Mouse (Mus musculus): Measurements from ENCODE around the gene Slc9a3r1. TPM values are rescaled to one million over a fixed set of nuclear protein-coding genes. Genes with fewer than 3 reads are reported as not detected.

Gene Slc9a3r1
- polyA plus RNA-seq, 1 experiment from 2014 or later, result 98.7 TPM

DNA sequence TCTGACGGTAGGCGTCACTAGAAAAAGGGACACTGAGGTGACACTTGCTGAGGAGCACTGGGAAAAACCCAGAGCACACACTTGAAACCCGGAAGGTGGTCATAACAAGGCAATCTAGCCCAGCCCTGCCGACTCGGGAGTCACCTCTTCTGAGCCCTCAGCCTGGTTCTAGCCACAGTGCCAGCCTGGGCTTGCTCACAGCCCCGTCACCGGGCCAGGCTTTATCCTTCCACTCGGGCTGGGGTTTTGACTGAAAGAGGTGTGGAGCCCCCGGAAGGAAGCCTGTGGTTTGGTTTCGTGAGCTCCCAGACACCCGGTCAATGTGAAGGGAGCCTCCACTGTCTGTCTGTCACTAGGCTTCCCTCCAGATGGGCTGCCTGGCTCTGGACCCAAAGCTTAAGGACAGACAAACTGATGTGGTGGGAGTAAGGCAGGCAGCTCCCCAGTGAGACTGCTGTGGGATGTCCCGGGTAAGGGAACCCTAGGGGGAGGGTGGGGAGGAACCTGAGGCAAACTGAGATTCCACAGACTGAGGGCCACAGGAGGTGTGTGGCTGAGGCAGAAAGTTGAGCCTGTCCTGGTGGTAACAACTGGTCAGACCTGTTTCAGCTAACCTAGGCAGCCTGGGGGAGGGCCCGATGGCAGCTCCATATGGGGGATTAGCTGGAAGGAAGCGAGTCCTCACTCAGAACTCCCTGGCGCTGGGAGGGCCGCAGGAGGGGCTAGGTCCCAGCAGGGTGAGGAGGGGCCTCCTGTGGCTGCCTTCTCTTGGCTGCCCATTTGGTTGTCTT is 10.6 kb downstream of the Slc9a3r1 start:
- DNase-seq (ENCODE audit: low read depth, low spot score) (no peak), ATAC-seq (peak; percentile 25)
- TF ChIP-seq CTCF (IDR thresholded peaks at IDR 0.05), result no peak
- in situ Hi-C loops (cut with MboI; ENCODE audit: low pct_unique_long_range_greater_than_20kb), result no loop called here
- POLR2A ChIA-PET, result interaction anchor here (0.6 kb wide), 1 partner anchor 302 kb away, joined by 6 read pairs; no protein-coding TSS in a partner anchor
- CTCF ChIA-PET, result interaction anchor here (0.7 kb wide), 2 partner anchors 9 to 10 kb away, joined by 3 read pairs; no protein-coding TSS in a partner anchor
- H3K27me3 ChIP-seq, result no peaks in the 10 kb centered on the region

DNA sequence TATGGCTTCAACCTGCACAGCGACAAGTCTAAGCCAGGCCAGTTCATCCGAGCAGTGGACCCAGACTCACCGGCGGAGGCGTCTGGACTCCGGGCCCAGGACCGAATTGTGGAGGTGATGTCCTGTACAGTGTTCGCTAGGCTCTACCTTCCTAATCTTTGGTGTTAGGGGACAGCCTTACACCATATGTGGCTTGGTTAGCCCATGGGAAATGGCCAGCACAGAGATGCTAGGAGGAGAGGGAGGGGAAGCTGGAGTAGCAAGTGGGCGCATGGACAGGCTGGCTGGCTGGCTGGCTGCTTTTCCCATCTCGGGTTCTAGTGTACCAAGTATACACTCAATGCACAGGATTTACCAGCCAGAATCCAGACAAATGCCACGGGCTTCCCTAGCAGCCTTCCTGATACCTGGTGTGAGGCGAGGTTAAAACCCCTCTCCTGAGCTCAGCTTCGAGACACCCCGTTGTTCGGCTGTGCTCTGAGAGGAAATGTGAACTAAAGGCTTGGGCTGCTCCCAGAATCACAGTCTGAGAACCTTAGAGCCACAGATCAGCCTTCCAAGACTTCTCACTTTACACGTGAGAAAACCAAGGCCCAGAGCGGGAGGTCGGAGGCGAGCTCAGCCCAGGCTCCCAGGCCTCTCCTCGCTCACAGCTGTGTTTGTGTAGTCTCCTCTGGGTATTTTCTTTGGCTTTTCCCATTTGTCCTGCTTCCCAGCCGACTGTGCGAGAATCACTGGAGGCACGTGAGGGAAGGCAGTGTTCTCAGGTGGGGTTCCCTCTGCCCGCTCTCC is 13.5 kb downstream of the Slc9a3r1 start:
- in situ Hi-C loops (cut with MboI; ENCODE audit: low pct_unique_long_range_greater_than_20kb), result no loop called here
- ChIA-PET POLR2A (no interaction called here), CTCF (interaction anchor here (1.3 kb wide), 1 partner anchor 16 kb away, joined by 6 read pairs; no protein-coding TSS in a partner anchor)
- no peak for ATAC-seq
- TF ChIP-seq CTCF (IDR thresholded peaks at IDR 0.05), result no peak
- no peak for DNase-seq (ENCODE audit: low read depth, low spot score)
- H3K27me3 ChIP-seq, result no peaks in the 10 kb centered on the region

DNA sequence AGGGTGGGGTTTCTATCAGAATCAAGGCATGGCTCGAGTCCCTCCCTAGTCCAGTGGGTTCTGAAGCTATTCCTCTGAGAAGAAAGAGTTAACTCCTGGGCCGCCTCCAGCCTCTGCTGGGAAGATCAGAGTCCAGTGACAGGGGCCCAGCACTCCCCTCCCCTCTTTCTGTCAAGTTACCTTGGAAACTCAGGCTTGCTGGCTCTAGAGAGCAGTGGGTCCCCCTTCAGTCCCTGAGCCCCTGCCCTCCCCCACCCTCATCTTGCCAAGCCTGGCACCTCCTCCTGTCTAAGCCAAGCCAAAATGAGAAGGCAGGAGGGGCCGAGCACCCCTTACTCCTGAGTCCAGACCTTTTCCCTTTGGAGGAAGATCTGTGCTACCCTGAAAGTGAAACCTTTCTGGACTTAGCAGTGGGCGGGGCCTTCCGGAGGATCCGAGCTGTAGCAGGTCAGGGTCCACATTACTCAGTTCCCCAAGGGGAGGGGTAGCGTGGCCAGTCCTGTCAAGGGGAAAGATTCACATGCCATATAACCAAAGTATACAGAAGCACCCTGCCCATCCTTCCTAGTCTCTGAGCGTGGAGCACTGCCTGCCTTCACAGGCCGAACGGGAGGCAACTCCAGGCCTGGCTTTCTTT is 14.5 kb downstream of the Slc9a3r1 start:
- ATAC-seq, result no peak
- ChIA-PET CTCF (interaction anchor here (1.1 kb wide), 1 partner anchor 16 kb away, joined by 3 read pairs; no protein-coding TSS in a partner anchor), POLR2A (interaction anchor here (1.2 kb wide), 1 partner anchor 14 kb away, joined by 3 read pairs; no protein-coding TSS in a partner anchor)
- DNase-seq (ENCODE audit: low read depth, low spot score), result no peak
- no peaks in the 10 kb centered on the region for H3K27me3 ChIP-seq
- no peak for TF ChIP-seq CTCF (IDR thresholded peaks at IDR 0.05)
- in situ Hi-C loops (cut with MboI; ENCODE audit: low pct_unique_long_range_greater_than_20kb), result no loop called here

DNA sequence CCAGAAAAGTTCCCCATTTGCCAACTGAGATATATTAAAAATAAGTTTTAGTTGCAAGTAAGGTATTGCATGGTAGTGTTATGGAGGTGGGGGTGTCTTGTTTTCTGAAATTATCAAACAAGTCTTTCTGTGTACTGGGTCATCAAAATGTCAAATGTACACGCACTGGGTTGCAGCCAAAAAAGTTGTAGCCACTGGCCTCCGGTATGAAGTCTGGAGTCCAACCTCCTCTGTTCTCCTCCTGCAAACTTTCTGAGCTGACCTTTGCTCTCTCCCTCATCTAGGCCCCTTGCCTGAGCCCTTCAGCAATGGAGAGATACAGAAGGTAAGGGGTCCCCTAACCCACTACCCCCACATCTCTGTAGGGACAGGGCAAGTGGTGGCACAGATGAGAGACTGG is 15.6 kb downstream of the Slc9a3r1 start:
- ChIA-PET CTCF (interaction anchor here (1.1 to 1.2 kb wide), 2 partner anchors 15 to 17 kb away, joined by 3 to 4 read pairs; no protein-coding TSS in a partner anchor), POLR2A (interaction anchor here (1.2 kb wide), 1 partner anchor 15 kb away, joined by 3 read pairs; no protein-coding TSS in a partner anchor)
- no peak for DNase-seq (ENCODE audit: low read depth, low spot score)
- no peak for TF ChIP-seq CTCF (IDR thresholded peaks at IDR 0.05)
- in situ Hi-C loops (cut with MboI; ENCODE audit: low pct_unique_long_range_greater_than_20kb), result no loop called here
- no peaks in the 10 kb centered on the region for H3K27me3 ChIP-seq
- no peak for ATAC-seq

DNA sequence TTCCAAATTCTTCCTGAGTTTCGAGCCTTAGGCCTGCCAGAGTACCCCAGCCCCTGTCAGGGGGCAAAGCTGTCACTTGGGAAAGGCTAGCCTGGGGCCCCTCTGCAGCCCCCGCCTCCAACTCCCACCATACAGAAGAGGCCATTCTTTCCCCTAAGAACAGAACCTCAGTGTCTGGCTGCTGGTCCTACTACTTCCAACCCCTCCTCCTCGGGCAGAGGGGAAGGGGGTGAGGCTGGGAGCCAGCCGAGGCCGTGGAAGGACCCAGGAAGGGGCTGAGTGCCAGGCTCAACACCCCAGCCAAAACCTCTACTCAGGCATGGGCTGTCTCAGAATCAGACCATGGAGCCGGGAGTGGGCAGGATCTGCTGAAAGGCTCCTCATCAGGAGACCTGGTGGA is 16.1 kb downstream of the Slc9a3r1 start:
- in situ Hi-C loops (cut with MboI; ENCODE audit: low pct_unique_long_range_greater_than_20kb), result no loop called here
- CTCF ChIA-PET, result interaction anchor here (0.9 to 1.2 kb wide), 3 partner anchors 15 to 18 kb away, joined by 3 to 4 read pairs (median 4); no protein-coding TSS in a partner anchor
- no peak for TF ChIP-seq CTCF (IDR thresholded peaks at IDR 0.05)
- H3K27me3 ChIP-seq, result no peaks in the 10 kb centered on the region
- DNase-seq (ENCODE audit: low read depth, low spot score), result no peak
- POLR2A ChIA-PET, result interaction anchor here (1.2 kb wide), 1 partner anchor 15 kb away, joined by 3 read pairs; no protein-coding TSS in a partner anchor
- ATAC-seq, result no peak

DNA sequence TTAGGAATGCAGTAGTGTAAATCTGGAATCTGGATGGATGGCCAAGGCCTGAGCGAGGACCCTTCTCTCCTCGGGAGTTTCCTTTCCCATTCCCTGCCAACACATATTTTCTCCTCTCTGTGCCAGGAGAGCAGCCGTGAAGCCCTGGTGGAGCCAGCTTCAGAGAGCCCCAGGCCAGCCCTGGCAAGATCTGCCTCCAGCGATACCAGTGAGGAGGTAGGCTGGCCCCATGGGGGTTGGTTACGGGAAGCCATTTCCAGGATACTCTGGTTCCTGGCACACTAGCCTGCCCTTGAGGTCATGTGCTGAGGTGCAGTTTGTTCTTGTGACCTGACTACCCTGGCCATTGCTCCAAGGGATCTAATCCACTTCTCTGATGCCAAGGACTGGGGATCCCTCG is 16.7 kb downstream of the Slc9a3r1 start:
- TF ChIP-seq CTCF (IDR thresholded peaks at IDR 0.05), result no peak
- POLR2A ChIA-PET, result no interaction called here
- DNase-seq (ENCODE audit: low read depth, low spot score) (no peak), ATAC-seq (no peak)
- CTCF ChIA-PET, result interaction anchor here (0.9 kb wide), 1 partner anchor 19 kb away, joined by 4 read pairs; no protein-coding TSS in a partner anchor
- H3K27me3 ChIP-seq, result no peaks in the 10 kb centered on the region
- in situ Hi-C loops (cut with MboI; ENCODE audit: low pct_unique_long_range_greater_than_20kb), result no loop called here

DNA sequence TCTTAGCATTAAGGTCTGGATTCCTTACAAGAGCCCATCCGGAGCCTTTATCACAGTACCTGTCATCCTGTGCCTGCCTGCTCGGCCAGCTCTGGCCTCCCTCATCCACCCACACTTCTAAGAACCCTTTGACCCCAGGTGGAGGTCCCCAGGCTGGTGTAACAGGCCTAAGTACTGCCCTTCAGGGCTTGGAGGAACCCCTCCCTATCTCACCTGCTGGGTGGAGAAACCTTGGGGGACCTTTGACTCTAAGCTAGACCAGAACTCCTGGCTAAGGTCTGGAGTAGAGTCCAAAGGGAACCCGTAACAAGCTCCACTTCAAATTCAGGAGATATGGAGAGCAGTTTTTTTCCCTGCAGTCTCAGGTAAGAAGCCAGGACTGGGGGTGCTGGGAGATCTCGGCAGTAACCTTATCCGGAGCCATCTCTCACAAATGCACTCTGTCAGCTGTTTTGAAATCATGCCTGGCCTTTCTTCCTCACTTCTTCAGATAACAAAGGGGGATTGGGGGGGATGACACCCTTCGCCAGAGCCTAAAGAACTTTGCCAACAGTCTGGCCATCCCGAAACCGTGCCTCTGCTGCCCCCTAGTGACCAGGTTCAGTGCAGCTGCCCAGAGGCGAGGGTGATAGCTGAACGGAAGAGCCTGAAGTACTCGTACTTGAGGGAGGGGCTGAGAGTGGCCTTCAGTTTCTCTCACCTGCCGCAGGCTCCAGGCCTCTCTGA is 18.9 kb downstream of the Slc9a3r1 start:
- H3K27me3 ChIP-seq, result no peaks in the 10 kb centered on the region
- CTCF ChIA-PET, result interaction anchor here (0.7 to 6.1 kb wide), 10 partner anchors 8 to 98 kb away, joined by 3 to 74 read pairs (median 4); partner anchors contain the start of gene Slc9a3r1
- ATAC-seq (peak; percentile 38), DNase-seq (ENCODE audit: low read depth, low spot score) (no peak)
- in situ Hi-C loops (cut with MboI; ENCODE audit: low pct_unique_long_range_greater_than_20kb), result no loop called here
- POLR2A ChIA-PET, result interaction anchor here (0.8 to 2.0 kb wide), 3 partner anchors 15 to 20 kb away, joined by 3 to 16 read pairs (median 6); partner anchors contain the start of gene Slc9a3r1
- TF ChIP-seq CTCF (IDR thresholded peaks at IDR 0.05), result no peak

DNA sequence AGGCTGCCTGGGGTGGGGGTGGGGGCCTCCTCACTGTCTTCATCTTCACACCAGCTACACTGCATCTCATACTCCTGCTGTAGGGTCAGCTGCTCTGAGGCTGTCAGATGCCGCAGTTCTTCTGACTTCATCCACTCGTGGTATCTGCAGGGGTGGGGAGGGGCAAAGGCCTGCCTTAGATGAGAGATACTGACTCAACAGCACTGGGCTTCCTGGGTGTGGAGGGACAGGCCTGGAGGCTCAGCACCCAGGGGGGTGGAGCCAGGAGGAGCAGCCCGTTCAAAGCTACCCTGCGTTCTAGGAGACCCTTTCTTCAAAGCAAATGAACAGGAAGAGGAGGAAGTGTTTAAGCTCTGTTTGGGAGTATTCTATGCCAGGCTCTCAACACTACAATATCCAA is 21.8 kb downstream of the Slc9a3r1 start:
- ChIA-PET POLR2A (interaction anchor here (1.4 to 1.9 kb wide), 3 partner anchors 10 to 25 kb away, joined by 4 to 10 read pairs (median 5); partner anchors contain the start of gene Slc9a3r1), CTCF (interaction anchor here (1.3 to 6.1 kb wide), 2 partner anchors 17 to 23 kb away, joined by 3 to 74 read pairs; partner anchors contain the start of gene Slc9a3r1)
- no peaks in the 10 kb centered on the region for H3K27me3 ChIP-seq
- ATAC-seq, result no peak
- in situ Hi-C loops (cut with MboI; ENCODE audit: low pct_unique_long_range_greater_than_20kb), result no loop called here
- TF ChIP-seq CTCF (IDR thresholded peaks at IDR 0.05), result no peak
- no peak for DNase-seq (ENCODE audit: low read depth, low spot score)

DNA sequence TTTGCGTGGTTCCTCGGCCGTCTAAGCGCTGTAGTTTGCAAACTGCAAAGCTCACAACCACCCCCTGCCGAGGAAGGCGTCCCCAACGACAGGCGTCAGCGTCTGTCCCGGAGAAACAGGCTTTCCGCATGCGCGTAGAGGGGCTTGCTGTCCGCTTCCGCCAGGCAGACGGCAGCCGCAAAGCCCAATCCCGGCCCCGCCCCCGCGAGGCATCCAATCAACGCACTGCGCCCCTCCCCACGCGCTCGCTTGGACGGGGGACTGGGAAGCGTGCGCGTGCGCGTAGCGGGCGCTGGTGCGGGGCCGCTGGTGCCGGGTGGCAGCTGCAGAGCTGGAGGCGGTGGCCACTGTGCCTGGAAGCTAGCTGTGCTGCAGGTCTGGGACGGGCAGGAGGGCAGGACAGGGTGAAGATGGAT is 24.1 kb downstream of the Slc9a3r1 start, which contains the start of gene Tmem104:
Tmem104 (plus strand) TSS at position 264 of the 416 bp plus-strand sequence.
- ChIA-PET CTCF (interaction anchor here (1.3 to 6.1 kb wide), 3 partner anchors 26 to 88 kb away, joined by 3 to 74 read pairs (median 7); partner anchors contain the start of gene Slc9a3r1), POLR2A (interaction anchor here (1.9 kb wide), 1 partner anchor 23 kb away, joined by 5 read pairs; no protein-coding TSS in a partner anchor)
- ATAC-seq, result peak; percentile 86
- no peaks in the 10 kb centered on the region for H3K27me3 ChIP-seq
- in situ Hi-C loops (cut with MboI; ENCODE audit: low pct_unique_long_range_greater_than_20kb), result no loop called here
- no peak for TF ChIP-seq CTCF (IDR thresholded peaks at IDR 0.05)
- DNase-seq (ENCODE audit: low read depth, low spot score), result peak; percentile 86
